Mouse (Mus musculus) testis, adult 2 months (tissue): ENCODE results near the gene Tnnc1. TPM values are rescaled to one million over a fixed set of nuclear protein-coding genes. Genes with fewer than 3 reads are reported as not detected.

ENCODE experiments used
- H3K27ac ChIP-seq: fragments of 200-500 bp; 2 replicates; pipeline ENCODE4 v1.5.1; 2012; ENCODE audit warnings: low read depth, low read length; ENCODE audit not compliant: control insufficient read depth, insufficient read depth
- H3K27me3 ChIP-seq: fragments of 200-500 bp; 2 replicates; pipeline ENCODE4 v1.6.1; 2012; ENCODE audit warnings: mild to moderate bottlenecking, low read length, moderate library complexity; ENCODE audit not compliant: control insufficient read depth, insufficient read depth
- H3K36me3 ChIP-seq: fragments of 200-500 bp; 2 replicates; pipeline ENCODE4 v1.6.1; 2012; ENCODE audit warnings: mild to moderate bottlenecking, low read length; ENCODE audit not compliant: control insufficient read depth, insufficient read depth
- H3K4me1 ChIP-seq: fragments of 200-500 bp; 2 replicates; pipeline ENCODE4 v1.6.1; 2012; ENCODE audit warnings: low read length; ENCODE audit not compliant: control insufficient read depth, insufficient read depth
- H3K4me3 ChIP-seq: fragments of 200-500 bp; 2 replicates; pipeline ENCODE4 v1.5.1; 2012; ENCODE audit warnings: low read depth, mild to moderate bottlenecking, low read length, moderate library complexity, mixed read lengths; ENCODE audit not compliant: control insufficient read depth
- CTCF ChIP-seq: fragments of 200-500 bp; IDR thresholded peaks from 2 replicates; pipeline ENCODE4 v1.5.1; 2012; ENCODE audit warnings: low read depth, mild to moderate bottlenecking, inconsistent platforms, low read length, moderate library complexity; ENCODE audit not compliant: control insufficient read depth, insufficient read depth, insufficient replicate concordance
- POLR2A ChIP-seq: fragments of 200-500 bp; IDR thresholded peaks from 2 replicates; pipeline ENCODE4 v1.6.1; 2012; ENCODE audit warnings: low read depth, mild to moderate bottlenecking, inconsistent platforms, low read length, moderate library complexity; ENCODE audit not compliant: control insufficient read depth
- polyA plus RNA-seq: library from polyadenylated mRNA; depleted of rRNA; stranded (reverse); fragments of >200 nt; gene quantifications from 2 replicates; pipeline ENCODE4 v1.2.3, GENCODE M21; 2012; rRNA removed

The Tnnc1 gene
- polyA plus RNA-seq, 1 experiment = 0.59 TPM

- H3K27ac ChIP-seq = peak overlapping the region; percentile 99
- H3K27me3 ChIP-seq = no peaks in the 10 kb centered on the region
- peaks cover 2% of the 10 kb centered on the region for H3K36me3 ChIP-seq
- no peaks in the 10 kb centered on the region; the same call in 1 of the 2 replicates for H3K4me1 ChIP-seq
- no peak for TF ChIP-seq POLR2A
- no peak for TF ChIP-seq CTCF
- peak overlapping the region; percentile 98 for H3K4me3 ChIP-seq
These were observed 42.3 kb downstream of the Tnnc1 start for GRCm38 (mm10) chr14:31250222-31251083.

- TF ChIP-seq CTCF (no peak), POLR2A (peak; percentile 93)
These were observed 43.0 kb downstream of the Tnnc1 start, which contains the start of the genes Phf7 and Bap1 for GRCm38 (mm10) chr14:31251084-31251604. TSS of gene Phf7 (minus strand) at chr14:31251317. TSS of gene Bap1 (plus strand) at chr14:31251450.

GRCm38 (mm10) chr14:31251626-31252025 is 43.5 kb downstream of the Tnnc1 start:
- peaks cover 3% of the 10 kb centered on the region for H3K36me3 ChIP-seq
- TF ChIP-seq CTCF (no peak), POLR2A (no peak)
- no peaks in the 10 kb centered on the region; the same call in 1 of the 2 replicates for H3K4me1 ChIP-seq
- H3K27me3 ChIP-seq = no peaks in the 10 kb centered on the region
- peak overlapping the region; percentile 98 for H3K4me3 ChIP-seq
- peak overlapping the region; percentile 76 for H3K27ac ChIP-seq

More at GRCm38 (mm10) chr14:31251084-31251604, 43.0 kb downstream of the Tnnc1 start, which contains the start of the genes Phf7 and Bap1:
- Histone ChIP-seq H3K27ac (peak within 1 kb of the TSS; percentile 99), H3K27me3 (no peaks in the 10 kb centered on the region), H3K36me3 (peaks cover 3% of the 10 kb centered on the region), H3K4me1 (no peaks in the 10 kb centered on the region; the same call in 1 of the 2 replicates), H3K4me3 (peak within 1 kb of the TSS; percentile 98)

GRCm38 (mm10) chr14:31252091-31252490 is 44.0 kb downstream of the Tnnc1 start:
- Histone ChIP-seq H3K4me1 (no peaks in the 10 kb centered on the region; the same call in 1 of the 2 replicates), H3K27me3 (no peaks in the 10 kb centered on the region), H3K27ac (no peak overlapping the region), H3K4me3 (peak overlapping the region; percentile 98), H3K36me3 (peaks cover 3% of the 10 kb centered on the region)
- TF ChIP-seq CTCF (no peak), POLR2A (no peak)

GRCm38 (mm10) chr14:31258476-31259050 is 50.5 kb downstream of the Tnnc1 start:
- Histone ChIP-seq H3K27ac (no peak overlapping the region), H3K4me3 (no peak overlapping the region), H3K27me3 (no peaks in the 10 kb centered on the region), H3K4me1 (no peaks in the 10 kb centered on the region), H3K36me3 (peaks cover 2% of the 10 kb centered on the region)
- no peak for TF ChIP-seq CTCF
- TF ChIP-seq POLR2A = no peak

- TF ChIP-seq CTCF = no peak
- no peak for TF ChIP-seq POLR2A
- H3K36me3 ChIP-seq = peaks cover 2% of the 10 kb centered on the region
These were observed 52.3 kb downstream of the Tnnc1 start for GRCm38 (mm10) chr14:31260374-31260773.

GRCm38 (mm10) chr14:31260932-31261331 is 52.8 kb downstream of the Tnnc1 start:
- TF ChIP-seq CTCF (no peak), POLR2A (no peak)
- no peaks in the 10 kb centered on the region for H3K27me3 ChIP-seq
- no peak overlapping the region for H3K27ac ChIP-seq
- H3K4me3 ChIP-seq = no peak overlapping the region
- H3K4me1 ChIP-seq = no peaks in the 10 kb centered on the region
- H3K36me3 ChIP-seq = no peaks in the 10 kb centered on the region; the same call in none of the 2 replicates

More at GRCm38 (mm10) chr14:31260374-31260773, 52.3 kb downstream of the Tnnc1 start:
- Histone ChIP-seq H3K27me3 (no peaks in the 10 kb centered on the region), H3K27ac (no peak overlapping the region), H3K4me1 (no peaks in the 10 kb centered on the region), H3K4me3 (no peak overlapping the region)

Other genes with a start within 250 kb of the Tnnc1 start
- 170 and 200 TPM in 2 replicates for gene Glt8d1, start 206.9 kb upstream of the Tnnc1 start, polyA plus RNA-seq
- gene Spcs1, start 206.6 kb upstream of the Tnnc1 start, polyA plus RNA-seq = 613 and 684 TPM in 2 replicates
- gene Pbrm1, start 189.2 kb upstream of the Tnnc1 start, polyA plus RNA-seq = 8.3 and 8.5 TPM in 2 replicates
- 16.2 and 18.1 TPM in 2 replicates for gene Gnl3, start 189.2 kb upstream of the Tnnc1 start, polyA plus RNA-seq
- gene Smim4, start 79.4 kb upstream of the Tnnc1 start, polyA plus RNA-seq = 8.9 and 11.8 TPM in 2 replicates
- gene Nt5dc2, start 77.3 kb upstream of the Tnnc1 start, polyA plus RNA-seq = 24.4 and 27.4 TPM in 2 replicates
- gene Stab1, start 39.7 kb upstream of the Tnnc1 start, polyA plus RNA-seq = 8.0 and 9.2 TPM in 2 replicates
- gene Nisch, start 8.6 kb downstream of the Tnnc1 start, polyA plus RNA-seq = 62.1 and 63.8 TPM in 2 replicates
- gene Sema3g, start 9.5 kb downstream of the Tnnc1 start, polyA plus RNA-seq = 0.65 and 0.79 TPM in 2 replicates
- gene Phf7, start 43.0 kb downstream of the Tnnc1 start, polyA plus RNA-seq = 1,194 and 1,232 TPM in 2 replicates
- 84.1 and 84.7 TPM in 2 replicates for gene Bap1, start 43.1 kb downstream of the Tnnc1 start, polyA plus RNA-seq
- 54.0 and 54.2 TPM in 2 replicates for gene Dnah1, start 115.6 kb downstream of the Tnnc1 start, polyA plus RNA-seq
- gene Capn7, start 128.3 kb downstream of the Tnnc1 start, polyA plus RNA-seq = 6.5 and 8.5 TPM in 2 replicates
- gene Sh3bp5, start 227.8 kb downstream of the Tnnc1 start, polyA plus RNA-seq = 39.6 and 41.2 TPM in 2 replicates